Mouse (Mus musculus): ENCODE results near the gene Pnma1. TPM values are rescaled to one million over a fixed set of nuclear protein-coding genes. Genes with fewer than 3 reads are reported as not detected.

Pnma1 gene
- polyA plus RNA-seq, 1 experiment from 2014 or later = 3.0 TPM

DNA sequence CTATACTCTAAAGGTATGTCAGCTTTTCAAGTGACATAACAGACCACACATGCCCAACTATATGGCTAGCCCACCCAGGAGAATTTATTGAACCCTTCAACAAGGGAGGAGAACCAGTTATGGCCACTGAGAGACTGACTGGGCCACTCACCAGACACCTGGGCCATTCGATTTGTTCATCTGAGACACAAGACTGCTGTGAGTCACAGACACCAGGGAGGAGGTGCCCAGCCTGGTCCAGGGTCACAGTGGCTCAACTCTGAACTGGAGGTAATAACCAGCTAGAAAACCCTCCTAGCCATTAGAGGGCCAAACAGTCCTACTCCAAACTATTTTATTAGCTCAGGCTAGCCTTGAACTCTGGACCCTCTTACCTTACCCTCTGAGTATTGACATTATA lies 29.8 kb upstream of the Pnma1 start:
- no peak overlapping the region for H3K4me2 ChIP-seq (replicated peaks)
- WGBS = 64% methylated on average over 1 of the region's 1 CpGs

DNA sequence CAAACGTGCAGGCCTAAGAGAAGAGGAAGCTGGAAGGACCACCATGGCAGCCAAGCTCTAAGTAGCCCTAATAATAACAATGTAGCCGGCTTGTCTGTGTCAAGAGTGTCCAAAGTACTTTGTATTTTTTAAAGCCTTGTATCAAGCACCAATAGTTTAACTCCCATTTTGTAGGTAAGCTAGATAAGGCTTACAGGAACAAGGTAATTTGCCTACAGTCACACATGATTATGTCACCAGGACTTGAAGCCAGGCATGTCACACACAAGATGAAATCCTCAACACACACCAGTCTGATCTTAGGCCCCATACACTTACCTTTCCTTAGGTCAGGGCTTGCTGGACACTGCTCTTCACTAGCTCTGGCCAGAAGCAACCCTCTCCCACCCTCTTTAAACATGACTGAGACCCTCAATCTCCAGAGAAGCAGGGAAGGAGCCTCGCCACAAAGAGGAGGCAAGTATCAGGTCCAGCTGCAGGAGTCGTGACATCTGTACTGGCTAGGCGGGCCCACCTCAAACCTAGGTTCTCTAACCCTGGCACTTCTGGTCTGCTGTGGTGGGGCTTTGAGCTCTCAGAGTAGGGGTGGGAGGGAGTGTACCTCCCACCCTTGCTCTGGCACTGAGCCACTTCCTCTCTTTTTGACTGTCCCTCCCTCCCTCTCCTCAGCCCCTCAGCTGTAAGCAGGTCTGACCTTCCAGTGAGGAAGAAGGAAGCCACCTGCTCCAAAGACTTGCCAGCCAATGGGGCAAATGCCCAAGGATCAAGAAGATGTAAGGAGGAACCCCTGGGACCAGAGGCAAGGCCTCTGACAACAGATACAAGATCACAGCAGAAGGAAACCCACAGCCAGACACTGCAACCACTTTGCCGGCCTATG lies 28.8 kb upstream of the Pnma1 start:
- Histone ChIP-seq H3K4me1 (peaks cover 94% of the 10 kb centered on the region), H3K36me3 (peaks cover 17% of the 10 kb centered on the region), H3K9me3 (replicated peaks) (no peaks in the 10 kb centered on the region), H3K9ac (no peak overlapping the region), H3K4me2 (replicated peaks) (peak overlapping the region; percentile 69), H3K4me3 (replicated peaks) (0 out of 2 replicates have a peak overlapping the region, but pooled peaks have one; percentile 48), H3K27ac (replicated peaks) (peak overlapping the region; percentile 97), H3K27me3 (no peaks in the 10 kb centered on the region)
- no peak for ATAC-seq (ENCODE audit: insufficient number of reproducible peaks, low FRiP score, low TSS enrichment, low read depth)
- WGBS = 41% methylated on average over 6 of the region's 6 CpGs

More for the DNA sequence above, 29.8 kb upstream of the Pnma1 start:
- no peaks in the 10 kb centered on the region for H3K27me3 ChIP-seq
- no peak for ATAC-seq (ENCODE audit: insufficient number of reproducible peaks, low FRiP score, low TSS enrichment, low read depth)
- 0 out of 2 replicates have a peak overlapping the region, but pooled peaks have one; percentile 97 for H3K27ac ChIP-seq (replicated peaks)
- no peaks in the 10 kb centered on the region for H3K9me3 ChIP-seq (replicated peaks)
- H3K9ac ChIP-seq = no peak overlapping the region
- H3K4me3 ChIP-seq (replicated peaks) = no peak overlapping the region
- H3K4me1 ChIP-seq = peaks cover 88% of the 10 kb centered on the region
- H3K36me3 ChIP-seq = peaks cover 9% of the 10 kb centered on the region

DNA sequence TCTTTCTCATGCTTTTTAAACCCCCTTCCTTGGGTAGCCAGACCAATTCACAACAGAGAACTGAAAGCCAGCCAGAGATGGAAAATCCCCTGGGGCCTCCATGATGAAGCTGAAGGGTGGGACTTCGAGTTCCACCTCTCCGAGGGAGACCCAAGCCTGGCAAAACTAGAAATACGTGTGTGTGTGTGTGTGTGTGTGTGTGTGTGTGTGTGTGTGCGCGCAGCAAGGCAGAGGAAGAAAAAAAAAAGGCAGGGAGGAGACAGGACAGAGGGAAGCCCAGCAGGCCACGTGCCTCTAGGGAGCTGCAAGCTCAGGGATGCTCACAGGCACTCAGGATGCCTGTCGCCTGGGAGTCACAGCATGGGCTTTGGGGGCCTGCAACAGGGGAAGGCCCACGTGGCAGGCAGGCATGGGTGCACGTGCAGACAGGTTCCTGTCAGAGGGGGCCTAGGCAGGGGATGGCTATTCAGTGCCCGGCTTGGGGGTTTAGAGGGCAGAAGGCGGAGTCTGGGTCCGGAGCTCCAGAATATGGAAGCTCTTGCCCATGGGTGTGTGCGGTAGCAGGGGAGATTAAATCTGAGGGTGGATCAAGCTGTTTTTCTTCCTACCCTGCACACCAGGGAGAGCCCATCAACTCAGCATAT lies 28.0 kb upstream of the Pnma1 start:
- peaks cover 26% of the 10 kb centered on the region for H3K36me3 ChIP-seq
- peak overlapping the region; percentile 48 for H3K4me3 ChIP-seq (replicated peaks)
- no peaks in the 10 kb centered on the region for H3K27me3 ChIP-seq
- peaks cover 85% of the 10 kb centered on the region for H3K4me1 ChIP-seq
- peak overlapping the region; percentile 97 for H3K27ac ChIP-seq (replicated peaks)
- ATAC-seq (ENCODE audit: insufficient number of reproducible peaks, low FRiP score, low TSS enrichment, low read depth) = 0 out of 2 replicates have a peak, but pooled peaks have one; percentile 22
- H3K9ac ChIP-seq = peak overlapping the region; percentile 39; the same call in 1 of the 2 replicates
- 8% methylated on average over 13 of the region's 13 CpGs for WGBS
- peak overlapping the region; percentile 69 for H3K4me2 ChIP-seq (replicated peaks)
- no peaks in the 10 kb centered on the region for H3K9me3 ChIP-seq (replicated peaks)

DNA sequence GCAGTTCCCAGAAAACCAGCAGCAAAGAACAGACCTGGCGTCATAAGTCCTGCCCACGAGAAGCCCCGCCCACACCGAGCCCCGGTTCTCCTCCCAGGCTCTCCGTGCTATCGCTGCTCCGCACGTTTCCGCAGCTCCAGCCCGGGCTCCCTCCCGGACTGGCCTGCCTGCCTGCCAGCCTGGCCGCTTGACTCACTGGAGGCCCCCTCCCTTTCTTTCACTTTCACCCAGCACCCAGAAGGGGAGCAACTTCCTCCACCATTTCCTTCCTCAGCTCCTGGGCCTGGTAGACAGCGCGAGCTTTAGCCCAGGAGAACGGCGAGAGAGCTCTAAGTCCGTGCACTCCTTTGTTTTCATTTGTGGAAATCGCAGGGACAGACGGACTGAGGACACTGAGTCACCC lies 27.4 kb upstream of the Pnma1 start:
- H3K27ac ChIP-seq (replicated peaks) = peak overlapping the region; percentile 97
- ATAC-seq (ENCODE audit: insufficient number of reproducible peaks, low FRiP score, low TSS enrichment, low read depth) = peak; percentile 85
- peak overlapping the region; percentile 69 for H3K4me2 ChIP-seq (replicated peaks)
- WGBS = under 1% methylated on average over 20 of the region's 20 CpGs
- H3K27me3 ChIP-seq = no peaks in the 10 kb centered on the region
- no peaks in the 10 kb centered on the region for H3K9me3 ChIP-seq (replicated peaks)
- H3K4me1 ChIP-seq = peaks cover 79% of the 10 kb centered on the region
- H3K4me3 ChIP-seq (replicated peaks) = peak overlapping the region; percentile 48
- H3K9ac ChIP-seq = peak overlapping the region; percentile 39; the same call in 1 of the 2 replicates
- peaks cover 31% of the 10 kb centered on the region for H3K36me3 ChIP-seq

DNA sequence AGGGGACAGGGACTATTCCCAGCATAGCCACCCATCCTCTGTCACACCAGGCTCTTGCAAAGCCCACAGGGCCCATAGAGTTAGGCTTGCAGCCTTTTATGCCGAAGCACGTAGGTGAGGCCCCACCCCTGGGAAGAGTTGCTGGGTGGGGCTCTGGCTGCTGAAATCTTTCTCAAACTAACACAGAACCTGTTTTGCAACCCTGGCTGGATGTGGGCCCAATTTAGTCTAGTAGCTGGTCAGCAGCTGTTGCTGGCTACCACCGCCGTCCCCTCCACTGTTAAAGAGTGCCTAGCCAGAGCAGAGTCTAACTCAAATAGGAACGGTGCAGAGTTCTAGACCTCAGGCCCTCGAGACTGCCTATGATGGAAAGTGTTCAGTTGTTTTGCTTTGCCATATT lies 26.6 kb upstream of the Pnma1 start:
- Histone ChIP-seq H3K9me3 (replicated peaks) (no peaks in the 10 kb centered on the region), H3K4me3 (replicated peaks) (no peak overlapping the region), H3K9ac (no peak overlapping the region), H3K36me3 (peaks cover 33% of the 10 kb centered on the region), H3K27me3 (no peaks in the 10 kb centered on the region), H3K4me1 (peaks cover 71% of the 10 kb centered on the region), H3K27ac (replicated peaks) (peak overlapping the region; percentile 97), H3K4me2 (replicated peaks) (peak overlapping the region; percentile 69)
- 49% methylated on average over 6 of the region's 6 CpGs for WGBS
- ATAC-seq (ENCODE audit: insufficient number of reproducible peaks, low FRiP score, low TSS enrichment, low read depth) = no peak

DNA sequence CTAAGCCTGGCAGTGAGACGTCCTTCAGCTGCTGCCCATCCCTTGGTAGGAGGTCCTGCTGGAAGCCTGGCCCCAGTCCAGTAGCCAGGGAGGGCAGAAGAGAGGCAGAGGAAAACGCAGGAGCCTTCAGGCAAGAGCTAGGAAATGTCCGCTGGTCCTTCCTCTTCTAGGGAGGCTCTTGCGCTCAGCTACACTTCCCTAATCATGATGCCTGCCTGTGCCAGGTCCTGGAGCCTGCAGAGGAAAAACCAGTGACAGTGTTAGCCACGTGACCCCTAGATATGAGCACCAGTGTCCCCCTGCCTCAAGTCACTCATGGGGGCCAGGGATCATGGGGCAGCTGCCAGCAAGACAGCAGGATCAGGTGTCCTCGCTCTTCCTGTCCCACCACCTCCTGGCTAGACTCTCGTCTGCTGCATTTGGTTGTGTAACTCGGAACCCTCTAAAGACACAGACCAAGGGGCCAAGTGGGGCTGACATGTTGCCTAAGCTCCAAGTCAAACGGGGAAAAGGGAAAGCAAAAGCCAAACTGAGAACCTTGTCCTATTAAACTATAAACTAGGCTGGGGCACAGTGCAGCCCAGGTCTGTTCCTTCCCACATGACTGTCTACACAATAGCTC lies 26.0 kb upstream of the Pnma1 start:
- Histone ChIP-seq H3K4me2 (replicated peaks) (peak overlapping the region; percentile 69; the same call in 1 of the 2 replicates), H3K4me1 (peaks cover 68% of the 10 kb centered on the region), H3K9me3 (replicated peaks) (no peaks in the 10 kb centered on the region), H3K27ac (replicated peaks) (peak overlapping the region; percentile 97), H3K27me3 (no peaks in the 10 kb centered on the region), H3K9ac (no peak overlapping the region), H3K36me3 (peaks cover 36% of the 10 kb centered on the region), H3K4me3 (replicated peaks) (no peak overlapping the region)
- ATAC-seq (ENCODE audit: insufficient number of reproducible peaks, low FRiP score, low TSS enrichment, low read depth) = no peak
- WGBS = 65% methylated on average over 9 of the region's 9 CpGs

DNA sequence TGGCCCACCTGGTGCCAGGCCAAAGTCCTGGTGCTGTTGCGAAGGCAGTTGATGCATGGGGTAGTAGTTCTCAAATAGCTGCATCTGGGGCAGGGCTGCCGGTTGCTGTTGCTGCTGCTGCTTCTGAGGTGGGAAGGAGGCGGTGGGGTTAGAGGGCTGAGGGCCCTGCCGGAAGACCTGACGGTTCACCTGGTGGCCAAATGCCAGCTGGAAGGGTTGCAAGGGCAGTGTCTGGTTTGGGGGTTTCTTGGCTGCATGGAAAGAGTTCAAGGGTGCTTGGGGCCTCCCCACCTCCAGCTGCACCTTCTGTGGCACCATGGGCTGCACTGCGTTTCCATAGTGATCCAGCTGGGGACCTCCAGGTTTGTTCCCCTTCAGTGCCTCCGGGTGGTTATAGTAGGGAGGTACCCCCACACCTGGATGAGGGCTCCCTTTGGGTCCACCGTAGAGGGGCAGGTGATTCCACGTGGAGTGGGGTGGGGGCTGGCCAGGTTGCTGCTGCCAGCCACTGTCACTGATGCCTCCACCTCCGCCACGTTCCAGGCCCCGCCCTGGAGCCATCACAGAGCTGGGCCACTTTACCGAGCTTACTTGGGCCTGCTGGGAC lies 25.1 kb upstream of the Pnma1 start:
- ATAC-seq (ENCODE audit: insufficient number of reproducible peaks, low FRiP score, low TSS enrichment, low read depth) = no peak
- H3K9ac ChIP-seq = no peak overlapping the region
- peaks cover 62% of the 10 kb centered on the region for H3K4me1 ChIP-seq
- no peaks in the 10 kb centered on the region for H3K27me3 ChIP-seq
- peaks cover 39% of the 10 kb centered on the region for H3K36me3 ChIP-seq
- 88% methylated on average over 13 of the region's 13 CpGs for WGBS
- no peaks in the 10 kb centered on the region for H3K9me3 ChIP-seq (replicated peaks)
- 0 out of 2 replicates have a peak overlapping the region, but pooled peaks have one; percentile 97 for H3K27ac ChIP-seq (replicated peaks)
- no peak overlapping the region for H3K4me3 ChIP-seq (replicated peaks)
- H3K4me2 ChIP-seq (replicated peaks) = no peak overlapping the region

DNA sequence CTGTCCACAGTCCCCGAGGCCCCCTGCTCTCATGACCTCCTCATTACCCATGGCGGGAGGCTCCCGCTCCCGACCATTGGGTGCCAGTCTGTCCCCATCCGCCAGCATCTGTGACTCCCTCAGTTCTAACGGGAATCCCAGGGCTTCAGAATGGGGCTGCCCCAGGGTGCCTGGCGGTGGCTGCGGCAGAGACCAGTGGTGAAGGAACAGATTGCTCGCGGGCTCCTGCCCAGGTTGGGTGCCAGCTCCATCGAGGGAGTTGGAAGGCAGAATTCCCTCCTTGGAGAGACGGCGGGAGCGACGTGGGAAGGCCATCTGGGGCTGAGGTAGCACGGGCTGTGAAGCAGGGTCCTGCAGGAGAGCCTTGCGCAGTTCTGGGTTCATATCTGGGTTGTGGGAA lies 24.6 kb upstream of the Pnma1 start:
- Histone ChIP-seq H3K27me3 (no peaks in the 10 kb centered on the region), H3K4me1 (peaks cover 58% of the 10 kb centered on the region), H3K9me3 (replicated peaks) (no peaks in the 10 kb centered on the region), H3K36me3 (peaks cover 39% of the 10 kb centered on the region), H3K9ac (no peak overlapping the region), H3K27ac (replicated peaks) (no peak overlapping the region), H3K4me3 (replicated peaks) (no peak overlapping the region), H3K4me2 (replicated peaks) (no peak overlapping the region)
- WGBS = 90% methylated on average over 17 of the region's 17 CpGs
- ATAC-seq (ENCODE audit: insufficient number of reproducible peaks, low FRiP score, low TSS enrichment, low read depth) = no peak

DNA sequence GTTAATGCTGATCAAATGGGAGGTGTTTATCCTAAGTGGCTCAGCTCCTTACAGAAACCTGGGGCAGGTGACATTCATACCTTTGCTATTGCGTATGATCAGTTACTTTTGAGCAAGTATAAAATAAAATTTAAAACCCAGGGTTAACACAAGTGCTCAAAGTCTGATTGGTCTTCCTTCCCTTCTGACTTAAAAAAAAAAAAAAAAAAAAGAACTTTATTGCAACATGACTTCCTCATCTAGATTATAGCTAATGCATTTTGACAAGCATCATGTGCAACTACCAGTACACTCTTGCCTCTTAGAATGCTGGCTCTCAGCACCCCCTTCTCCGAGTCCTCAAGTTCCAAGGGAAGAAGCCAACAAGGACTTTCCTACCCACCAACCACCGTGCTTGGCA lies 23.9 kb upstream of the Pnma1 start:
- H3K27ac ChIP-seq (replicated peaks) = no peak overlapping the region
- peaks cover 39% of the 10 kb centered on the region for H3K36me3 ChIP-seq
- no peak for ATAC-seq (ENCODE audit: insufficient number of reproducible peaks, low FRiP score, low TSS enrichment, low read depth)
- no peaks in the 10 kb centered on the region for H3K9me3 ChIP-seq (replicated peaks)
- H3K4me2 ChIP-seq (replicated peaks) = no peak overlapping the region
- no peaks in the 10 kb centered on the region for H3K27me3 ChIP-seq
- H3K4me3 ChIP-seq (replicated peaks) = no peak overlapping the region
- H3K9ac ChIP-seq = no peak overlapping the region
- H3K4me1 ChIP-seq = peaks cover 52% of the 10 kb centered on the region
- 83% methylated on average over 3 of the region's 3 CpGs for WGBS

DNA sequence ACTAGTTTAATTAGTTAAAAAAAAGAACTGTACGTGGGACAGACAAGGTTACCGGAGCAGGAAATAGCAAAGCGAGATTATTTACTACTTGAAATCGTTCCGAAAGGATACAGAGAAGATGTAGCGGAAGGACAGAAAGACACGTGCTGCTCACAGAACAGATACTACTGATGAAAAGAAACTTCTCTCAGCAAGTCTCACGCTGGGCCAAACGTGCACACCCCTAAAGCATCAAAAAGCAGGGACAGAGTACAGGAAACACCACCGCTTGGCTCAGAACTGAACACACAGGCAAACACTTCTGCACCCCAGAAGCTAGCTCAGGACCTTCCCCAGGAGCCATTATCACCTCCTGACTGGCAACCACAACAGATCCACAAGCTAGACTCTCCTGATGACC lies 22.3 kb upstream of the Pnma1 start:
- Histone ChIP-seq H3K4me2 (replicated peaks) (no peak overlapping the region), H3K27ac (replicated peaks) (no peak overlapping the region), H3K4me3 (replicated peaks) (no peak overlapping the region), H3K4me1 (peaks cover 51% of the 10 kb centered on the region), H3K9me3 (replicated peaks) (no peaks in the 10 kb centered on the region), H3K9ac (no peak overlapping the region), H3K27me3 (no peaks in the 10 kb centered on the region), H3K36me3 (peaks cover 39% of the 10 kb centered on the region)
- no peak for ATAC-seq (ENCODE audit: insufficient number of reproducible peaks, low FRiP score, low TSS enrichment, low read depth)
- 85% methylated on average over 10 of the region's 10 CpGs for WGBS
